In genomic region chr10:126930270-126931121, GRCm38 (mm10) we compare ENCODE assay signal across 8 mouse cellular contexts. TPM values are rescaled to one million over a fixed set of nuclear protein-coding genes. Genes with fewer than 3 reads are reported as not detected.
DNase-seq lines count a peak whose midpoint lies in the region; ATAC-seq lines count a peak whose summit lies in the region.

No protein-coding gene starts in this region.

- ATAC-seq in forebrain, embryonic 11.5 days (replicated peaks; ENCODE audit: low FRiP score): peak; percentile 66
- peak; percentile 74 for ATAC-seq in intestine, embryonic 14.5 days (replicated peaks; ENCODE audit: low FRiP score, low TSS enrichment, low read depth)
- ATAC-seq in activated CD4-positive, CD25-positive, alpha-beta regulatory T cell, adult 4 months: no peak

- peak overlapping the region; percentile 57; the same call in 1 of the 2 replicates for H3K9ac ChIP-seq in forebrain, embryonic 11.5 days (ENCODE audit: low read length)
- H3K9ac ChIP-seq in intestine, embryonic 14.5 days (ENCODE audit: low read length): peak overlapping the region; percentile 48

- H3K27me3 ChIP-seq in forebrain, embryonic 11.5 days (ENCODE audit: control insufficient read depth, insufficient read depth, low read length): no peaks in the 10 kb centered on the region
- no peaks in the 10 kb centered on the region for H3K27me3 ChIP-seq in intestine, embryonic 14.5 days (replicated peaks; ENCODE audit: control insufficient read depth, insufficient read depth, low read length)
- H3K27me3 ChIP-seq in midbrain, embryonic 10.5 days (ENCODE audit: low read depth, poor library complexity, severe bottlenecking): peaks cover 49% of the 10 kb centered on the region

- peak; percentile 15 for DNase-seq in left cerebral cortex, postnatal 4 days
- DNase-seq in left cerebral cortex, adult 11 months (ENCODE audit: low spot score): no peak
- DNase-seq in forebrain, embryonic 11.5 days (ENCODE audit: low spot score): peak; percentile 77
- peak; percentile 89 for DNase-seq in intestine, embryonic 14.5 days (ENCODE audit: low spot score)
- DNase-seq in midbrain, embryonic 10.5 days (ENCODE audit: low spot score): peak; percentile 51
- DNase-seq in MN1 (ENCODE audit: low spot score): no peak
- DNase-seq in left cerebral cortex, adult 9 months (ENCODE audit: low spot score in 2 of 2): no peak

- peak overlapping the region; percentile 90 for H3K27ac ChIP-seq in forebrain, embryonic 11.5 days (ENCODE audit: low read depth, low read length)
- H3K27ac ChIP-seq in intestine, embryonic 14.5 days (ENCODE audit: low read depth): peak overlapping the region; percentile 98
- H3K27ac ChIP-seq in midbrain, embryonic 10.5 days (replicated peaks): peak overlapping the region; percentile 82

- WGBS in forebrain, embryonic 11.5 days: 24% methylated on average over 15 of the region's 15 CpGs
- WGBS in intestine, embryonic 14.5 days: 24% methylated on average over 15 of the region's 15 CpGs
- WGBS in midbrain, embryonic 10.5 days: 39% methylated on average over 15 of the region's 15 CpGs

- peak overlapping the region; percentile 11; the same call in 1 of the 2 replicates for H3K4me2 ChIP-seq in forebrain, embryonic 11.5 days (ENCODE audit: low read depth, low read length, severe bottlenecking)
- peak overlapping the region; percentile 96 for H3K4me2 ChIP-seq in intestine, embryonic 14.5 days (ENCODE audit: low read length)

- H3K9me3 ChIP-seq in forebrain, embryonic 11.5 days (ENCODE audit: control insufficient read depth, low read length): no peaks in the 10 kb centered on the region
- H3K9me3 ChIP-seq in intestine, embryonic 14.5 days (ENCODE audit: control insufficient read depth, low read length): no peaks in the 10 kb centered on the region
- no peaks in the 10 kb centered on the region for H3K9me3 ChIP-seq in midbrain, embryonic 10.5 days (replicated peaks)

- H3K4me3 ChIP-seq in forebrain, embryonic 11.5 days (ENCODE audit: low read depth, low read length): no peak overlapping the region
- H3K4me3 ChIP-seq in intestine, embryonic 14.5 days (ENCODE audit: low read depth, low read length): no peak overlapping the region
- no peak overlapping the region for H3K4me3 ChIP-seq in midbrain, embryonic 10.5 days

- intact Hi-C loops in left cerebral cortex, postnatal 4 days (cut with DNase I): no loop called here

- no peaks in the 10 kb centered on the region for H3K36me3 ChIP-seq in forebrain, embryonic 11.5 days (ENCODE audit: control insufficient read depth, insufficient read depth, low read length)
- no peaks in the 10 kb centered on the region for H3K36me3 ChIP-seq in intestine, embryonic 14.5 days (ENCODE audit: control insufficient read depth, insufficient read depth, low read length)
- no peaks in the 10 kb centered on the region for H3K36me3 ChIP-seq in midbrain, embryonic 10.5 days

- H3K4me1 ChIP-seq in forebrain, embryonic 11.5 days (replicated peaks; ENCODE audit: control insufficient read depth, insufficient read depth, low read length): peaks cover 35% of the 10 kb centered on the region
- H3K4me1 ChIP-seq in intestine, embryonic 14.5 days (replicated peaks; ENCODE audit: control insufficient read depth, insufficient read depth, low read length): peaks cover 67% of the 10 kb centered on the region
- H3K4me1 ChIP-seq in midbrain, embryonic 10.5 days: peaks cover 67% of the 10 kb centered on the region

RNA-seq across cellular contexts. Expression of gene Atp23, which starts 29.3 kb away (rescaled TPM):
- 10 to 100 TPM in 1 of 2 experiments, 1 to 10 TPM in 1; 9.6 to 12.4 TPM for total RNA-seq in left cerebral cortex, postnatal 4 days (2021)
- polyA plus RNA-seq in forebrain, embryonic 11.5 days (2014; fragmentation: Nextera tagmentation; extraction: Ambion mirVana): 15.5 and 23.2 TPM in 2 replicates
- polyA plus RNA-seq in intestine, embryonic 14.5 days (2014; fragmentation: Nextera tagmentation; extraction: Ambion mirVana): 21.8 and 22.9 TPM in 2 replicates
- 16.9 and 17.7 TPM in 2 replicates for polyA plus RNA-seq in midbrain, embryonic 10.5 days (2016; fragmentation: Nextera tagmentation; extraction: Ambion mirVana)
- 1 to 10 TPM; 5.9 to 6.9 TPM for polyA plus RNA-seq in activated CD4-positive, CD25-positive, alpha-beta regulatory T cell, adult 4 months (2017; shearing (Covaris generic))

RNA-seq across cellular contexts. Expression of gene Ctdsp2, which starts 48.0 kb away (rescaled TPM):
- 10 to 100 TPM; 57.6 to 61.4 TPM for total RNA-seq in left cerebral cortex, postnatal 4 days (2021)
- polyA plus RNA-seq in forebrain, embryonic 11.5 days (2014; fragmentation: Nextera tagmentation; extraction: Ambion mirVana): 58.8 and 63.2 TPM in 2 replicates
- 99.2 and 101 TPM in 2 replicates for polyA plus RNA-seq in intestine, embryonic 14.5 days (2014; fragmentation: Nextera tagmentation; extraction: Ambion mirVana)
- 36.8 and 39.3 TPM in 2 replicates for polyA plus RNA-seq in midbrain, embryonic 10.5 days (2016; fragmentation: Nextera tagmentation; extraction: Ambion mirVana)
- polyA plus RNA-seq in activated CD4-positive, CD25-positive, alpha-beta regulatory T cell, adult 4 months (2017; shearing (Covaris generic)): 10 to 100 TPM; 29.8 to 35.8 TPM

Comparison
In these comparisons a context has a peak if more than half of its experiments do, and no peak if none do; other contexts are left out.
1. DNase-seq: peak in left cerebral cortex, postnatal 4 days (single experiment), forebrain, embryonic 11.5 days (single experiment), intestine, embryonic 14.5 days (single experiment) and midbrain, embryonic 10.5 days (single experiment); none in left cerebral cortex, adult 11 months (single experiment), MN1 (single experiment) and left cerebral cortex, adult 9 months (0 of 2).
2. Peak in every context shown above with its lines, with median percentiles within 50 percentile points of each other: H3K27ac ChIP-seq.